Mouse (Mus musculus): ENCODE measurements at regions not wholly inside any gene's neighbourhood (a gene's known extent, or its start where the extent isn't known, plus 50 kb on each side); places are given as distances from the start of the nearest gene placed in this dataset.

GRCm38 (mm10) chr5:133653431-133653830 is 446.1 kb upstream of the Castor2 start:
- H3K27ac ChIP-seq (replicated peaks) = no peak overlapping the region
- 95% methylated on average over 1 of the region's 1 CpGs for WGBS
- H3K9me3 ChIP-seq = no peaks in the 10 kb centered on the region

GRCm38 (mm10) chr5:133650246-133650645 is 449.3 kb upstream of the Castor2 start:
- Histone ChIP-seq H3K27me3 (no peaks in the 10 kb centered on the region), H3K4me1 (replicated peaks) (no peaks in the 10 kb centered on the region), H3K4me3 (no peak overlapping the region), H3K4me2 (no peak overlapping the region), H3K9me3 (no peaks in the 10 kb centered on the region), H3K9ac (no peak overlapping the region), H3K36me3 (no peaks in the 10 kb centered on the region), H3K27ac (replicated peaks) (no peak overlapping the region)
- ATAC-seq (ENCODE audit: low FRiP score, low read depth) = no peak
- 65% methylated on average over 3 of the region's 3 CpGs for WGBS

More at GRCm38 (mm10) chr5:133653431-133653830, 446.1 kb upstream of the Castor2 start:
- no peaks in the 10 kb centered on the region for H3K36me3 ChIP-seq
- H3K4me1 ChIP-seq (replicated peaks) = no peaks in the 10 kb centered on the region
- H3K4me2 ChIP-seq = no peak overlapping the region
- no peaks in the 10 kb centered on the region for H3K27me3 ChIP-seq
- H3K9ac ChIP-seq = no peak overlapping the region
- no peak overlapping the region for H3K4me3 ChIP-seq
- no peak for ATAC-seq (ENCODE audit: low FRiP score, low read depth)

- H3K4me3 ChIP-seq = no peak overlapping the region
- H3K27me3 ChIP-seq = no peaks in the 10 kb centered on the region
- no peak overlapping the region for H3K27ac ChIP-seq (replicated peaks)
- no peak overlapping the region for H3K4me2 ChIP-seq
- no peaks in the 10 kb centered on the region; the same call in 1 of the 2 replicates for H3K4me1 ChIP-seq (replicated peaks)
- no peak overlapping the region for H3K9ac ChIP-seq
- no peak for ATAC-seq (ENCODE audit: low FRiP score, low read depth)
- WGBS = 69% methylated on average over 3 of the region's 3 CpGs
- no peaks in the 10 kb centered on the region for H3K9me3 ChIP-seq
- no peaks in the 10 kb centered on the region for H3K36me3 ChIP-seq
Observed at GRCm38 (mm10) chr5:133645696-133646195, 453.8 kb upstream of the Castor2 start.

DNA sequence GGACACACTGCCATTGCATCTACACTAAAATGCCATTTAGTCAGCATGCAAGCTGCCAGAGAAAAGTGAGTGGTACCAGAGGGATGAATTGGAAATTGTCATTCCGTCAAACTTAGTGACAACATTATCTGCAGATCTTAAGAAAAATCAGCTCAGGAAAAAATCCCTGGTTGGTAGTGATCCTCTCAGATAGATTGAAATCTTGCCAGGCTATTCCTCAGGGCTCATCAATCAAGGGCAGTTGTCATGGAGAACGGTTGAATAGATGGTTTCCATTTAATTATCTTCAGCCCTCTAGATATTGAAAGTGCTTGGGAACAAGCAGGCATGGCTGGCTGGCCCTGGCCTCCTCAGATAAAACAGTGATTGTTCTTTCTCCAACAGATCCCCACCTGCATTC is 456.2 kb upstream of the Castor2 start:
- no peak for ATAC-seq (ENCODE audit: low FRiP score, low read depth)
- no peaks in the 10 kb centered on the region for H3K27me3 ChIP-seq
- 27% methylated on average over 2 of the region's 2 CpGs for WGBS

GRCm38 (mm10) chr5:133634481-133634880 is 465.0 kb upstream of the Castor2 start:
- Histone ChIP-seq H3K4me1 (replicated peaks) (no peaks in the 10 kb centered on the region), H3K4me2 (no peak overlapping the region), H3K9ac (no peak overlapping the region), H3K4me3 (no peak overlapping the region), H3K27me3 (peaks cover 2% of the 10 kb centered on the region; the same call in 1 of the 2 replicates), H3K27ac (replicated peaks) (no peak overlapping the region), H3K9me3 (no peaks in the 10 kb centered on the region), H3K36me3 (no peaks in the 10 kb centered on the region)
- WGBS = 35% methylated on average over 5 of the region's 5 CpGs
- ATAC-seq (ENCODE audit: low FRiP score, low read depth) = no peak

More for the DNA sequence above, 456.2 kb upstream of the Castor2 start:
- Histone ChIP-seq H3K4me2 (no peak overlapping the region), H3K27ac (replicated peaks) (no peak overlapping the region), H3K4me3 (no peak overlapping the region), H3K4me1 (replicated peaks) (no peaks in the 10 kb centered on the region; the same call in 1 of the 2 replicates), H3K9me3 (no peaks in the 10 kb centered on the region), H3K9ac (no peak overlapping the region), H3K36me3 (no peaks in the 10 kb centered on the region)

- no peaks in the 10 kb centered on the region for H3K9me3 ChIP-seq
- H3K9ac ChIP-seq = no peak overlapping the region
- H3K27ac ChIP-seq (replicated peaks) = no peak overlapping the region
- H3K4me2 ChIP-seq = no peak overlapping the region
- H3K4me1 ChIP-seq (replicated peaks) = no peaks in the 10 kb centered on the region
- no peaks in the 10 kb centered on the region for H3K36me3 ChIP-seq
- peaks cover 2% of the 10 kb centered on the region; the same call in 1 of the 2 replicates for H3K27me3 ChIP-seq
- ATAC-seq (ENCODE audit: low FRiP score, low read depth) = no peak
- no peak overlapping the region for H3K4me3 ChIP-seq
Observed at GRCm38 (mm10) chr5:133631812-133632211, 467.7 kb upstream of the Castor2 start.

DNA sequence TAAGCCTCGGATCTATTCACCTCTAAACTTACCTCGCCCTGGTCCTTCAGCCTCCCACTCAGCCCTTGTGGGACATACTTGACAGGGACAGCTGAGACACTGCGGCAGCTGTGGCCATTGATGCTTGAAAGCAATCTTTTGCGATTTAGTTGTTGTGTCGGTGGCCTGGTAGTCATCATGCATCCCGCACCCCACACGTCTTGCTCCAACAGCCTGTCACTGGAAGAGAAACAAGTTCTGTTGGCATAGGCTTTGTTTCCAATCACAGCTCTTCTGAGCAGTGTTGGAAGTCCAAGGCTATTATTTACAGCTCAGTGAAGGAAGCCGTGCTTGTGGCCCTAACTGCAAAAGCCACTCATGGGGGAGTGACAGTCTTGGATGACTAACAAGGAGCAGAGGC is 480.2 kb upstream of the Castor2 start:
- no peak for ATAC-seq (ENCODE audit: low FRiP score, low read depth)
- Histone ChIP-seq H3K36me3 (no peaks in the 10 kb centered on the region), H3K4me2 (no peak overlapping the region), H3K9ac (no peak overlapping the region), H3K4me3 (no peak overlapping the region), H3K27me3 (no peaks in the 10 kb centered on the region), H3K27ac (replicated peaks) (no peak overlapping the region), H3K4me1 (replicated peaks) (no peaks in the 10 kb centered on the region), H3K9me3 (no peaks in the 10 kb centered on the region)
- WGBS = 62% methylated on average over 8 of the region's 8 CpGs

GRCm38 (mm10) chr5:133601241-133601739 is 498.2 kb upstream of the Castor2 start:
- H3K4me1 ChIP-seq (replicated peaks) = no peaks in the 10 kb centered on the region
- H3K27ac ChIP-seq (replicated peaks) = no peak overlapping the region
- H3K9me3 ChIP-seq = no peaks in the 10 kb centered on the region
- H3K27me3 ChIP-seq = no peaks in the 10 kb centered on the region
- H3K9ac ChIP-seq = no peak overlapping the region
- no peak overlapping the region for H3K4me3 ChIP-seq
- H3K36me3 ChIP-seq = no peaks in the 10 kb centered on the region
- WGBS = 67% methylated on average over 8 of the region's 8 CpGs
- H3K4me2 ChIP-seq = no peak overlapping the region
- ATAC-seq (ENCODE audit: low FRiP score, low read depth) = no peak

DNA sequence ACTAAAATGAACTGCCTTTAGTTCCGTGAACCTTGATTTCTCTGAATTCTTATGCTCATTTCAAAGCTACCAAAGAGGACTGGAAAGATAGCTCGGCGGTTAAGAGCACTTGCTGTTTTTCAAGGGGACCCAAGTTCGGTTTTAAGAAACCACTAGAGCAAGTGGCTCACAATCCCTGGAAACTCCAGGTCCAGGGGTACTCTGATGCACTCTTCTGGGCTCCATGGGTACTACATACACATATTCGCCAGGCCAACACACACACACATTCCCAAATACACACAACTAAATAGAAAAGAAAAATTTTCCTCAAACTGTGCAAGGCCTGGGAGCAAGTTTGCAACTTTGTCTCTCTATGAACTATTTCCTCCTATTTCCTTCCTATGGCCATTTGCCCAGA is 498.9 kb upstream of the Castor2 start:
- Histone ChIP-seq H3K4me1 (replicated peaks) (no peaks in the 10 kb centered on the region), H3K27ac (replicated peaks) (no peak overlapping the region), H3K4me2 (no peak overlapping the region), H3K9me3 (no peaks in the 10 kb centered on the region), H3K27me3 (no peaks in the 10 kb centered on the region), H3K36me3 (no peaks in the 10 kb centered on the region), H3K9ac (no peak overlapping the region), H3K4me3 (no peak overlapping the region)
- 61% methylated on average over 5 of the region's 5 CpGs for WGBS
- no peak for ATAC-seq (ENCODE audit: low FRiP score, low read depth)

DNA sequence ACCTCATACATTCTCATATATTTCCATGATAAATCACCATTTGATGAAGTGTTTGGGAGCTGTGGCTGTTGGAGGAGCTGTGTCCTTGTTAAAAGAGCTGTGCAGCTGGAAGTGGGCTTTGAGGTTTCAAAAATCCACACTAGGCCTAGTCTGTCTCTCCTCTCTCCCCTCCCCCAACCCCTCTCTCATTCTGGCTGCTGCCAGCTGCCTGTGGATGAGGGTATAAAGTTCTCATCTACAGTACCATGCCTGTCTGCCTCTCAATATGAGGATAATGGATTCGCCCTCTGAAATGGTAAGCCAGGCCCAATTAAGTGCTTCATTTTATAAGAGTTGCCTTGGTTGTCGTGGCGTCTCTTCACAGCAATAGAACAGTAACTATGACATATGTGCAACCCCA is 501.4 kb upstream of the Castor2 start:
- Histone ChIP-seq H3K27me3 (no peaks in the 10 kb centered on the region), H3K27ac (replicated peaks) (no peak overlapping the region), H3K4me3 (no peak overlapping the region), H3K9me3 (no peaks in the 10 kb centered on the region), H3K36me3 (no peaks in the 10 kb centered on the region), H3K4me2 (no peak overlapping the region), H3K9ac (no peak overlapping the region), H3K4me1 (replicated peaks) (no peaks in the 10 kb centered on the region)
- no peak for ATAC-seq (ENCODE audit: low FRiP score, low read depth)
- 64% methylated on average over 3 of the region's 3 CpGs for WGBS

- Histone ChIP-seq H3K4me2 (no peak overlapping the region), H3K9me3 (no peaks in the 10 kb centered on the region), H3K4me3 (no peak overlapping the region), H3K36me3 (no peaks in the 10 kb centered on the region), H3K27me3 (no peaks in the 10 kb centered on the region), H3K27ac (replicated peaks) (no peak overlapping the region), H3K4me1 (replicated peaks) (no peaks in the 10 kb centered on the region), H3K9ac (no peak overlapping the region)
- ATAC-seq (ENCODE audit: low FRiP score, low read depth) = no peak
Observed at GRCm38 (mm10) chr5:133586492-133586891, 513.0 kb upstream of the Castor2 start.

DNA sequence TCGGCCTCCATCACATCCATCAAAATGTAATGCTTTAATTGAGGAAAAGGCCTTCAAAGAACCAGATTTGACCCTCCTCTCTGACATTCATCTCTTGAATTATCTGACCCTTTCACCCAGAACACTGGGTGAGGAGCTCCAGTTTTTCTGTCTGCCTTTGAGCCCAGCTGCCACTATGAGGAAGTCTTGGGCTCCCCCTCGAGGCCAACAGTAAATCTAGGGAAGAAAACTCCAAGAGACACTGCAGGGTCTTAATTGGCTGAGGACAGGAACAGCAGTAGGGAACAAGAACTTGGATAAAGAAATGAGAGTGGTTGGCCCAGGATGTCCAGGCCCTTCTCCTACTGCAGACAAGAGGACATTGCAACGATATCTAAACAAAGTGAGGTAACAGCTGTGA is 514.3 kb upstream of the Castor2 start:
- no peak for ATAC-seq (ENCODE audit: low FRiP score, low read depth)
- no peak overlapping the region for H3K27ac ChIP-seq (replicated peaks)
- H3K4me1 ChIP-seq (replicated peaks) = no peaks in the 10 kb centered on the region
- no peak overlapping the region for H3K4me3 ChIP-seq
- H3K9ac ChIP-seq = no peak overlapping the region
- H3K36me3 ChIP-seq = no peaks in the 10 kb centered on the region
- H3K9me3 ChIP-seq = no peaks in the 10 kb centered on the region
- WGBS = 30% methylated on average over 3 of the region's 3 CpGs
- no peak overlapping the region for H3K4me2 ChIP-seq
- H3K27me3 ChIP-seq = no peaks in the 10 kb centered on the region

DNA sequence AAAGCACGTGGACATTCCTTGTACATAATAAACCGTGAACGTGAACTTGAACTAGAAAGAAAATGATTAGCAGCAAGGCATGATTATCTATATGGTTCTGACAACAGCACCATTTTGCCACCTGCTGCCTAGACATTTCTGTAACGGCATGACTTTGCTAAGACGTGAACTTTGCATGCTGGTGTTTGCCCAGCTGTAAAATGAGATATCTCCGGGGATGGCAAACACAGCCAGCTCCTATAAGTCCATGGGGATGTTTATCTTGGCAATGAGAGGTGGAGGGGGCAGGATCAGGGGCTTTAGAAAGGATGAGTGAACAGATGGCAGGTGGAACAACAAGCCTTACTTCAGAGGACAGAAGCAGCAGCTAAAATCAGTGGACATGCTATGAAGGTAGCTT is 522.9 kb upstream of the Castor2 start:
- 63% methylated on average over 6 of the region's 6 CpGs for WGBS
- Histone ChIP-seq H3K36me3 (no peaks in the 10 kb centered on the region), H3K27ac (replicated peaks) (no peak overlapping the region), H3K27me3 (no peaks in the 10 kb centered on the region), H3K4me1 (replicated peaks) (no peaks in the 10 kb centered on the region), H3K9ac (no peak overlapping the region), H3K9me3 (no peaks in the 10 kb centered on the region), H3K4me2 (no peak overlapping the region), H3K4me3 (no peak overlapping the region)
- ATAC-seq (ENCODE audit: low FRiP score, low read depth) = no peak

All from hindbrain, embryonic 15.5 days (tissue).